Mouse (Mus musculus) heart, adult 2 months (tissue): ENCODE measurements around the gene B3glct.

Experiments
- CTCF ChIP-seq: fragments of 200-600 bp; IDR thresholded peaks from 2 replicates; pipeline ENCODE4 v1.8.1; 2022; ENCODE audit warnings: antibody characterized with exemption, mild to moderate bottlenecking, moderate library complexity
- EP300 ChIP-seq: fragments of 200-500 bp; IDR thresholded peaks from 2 replicates; pipeline ENCODE4 v1.6.1; 2011; ENCODE audit warnings: low read depth, low read length, control low read depth; ENCODE audit not compliant: insufficient read depth
- POLR2A ChIP-seq: fragments of 200-500 bp; IDR thresholded peaks from 2 replicates; pipeline ENCODE4 v1.6.1; 2011; ENCODE audit warnings: mild to moderate bottlenecking, low read depth, low read length, control low read depth; ENCODE audit not compliant: insufficient read depth

DNA sequence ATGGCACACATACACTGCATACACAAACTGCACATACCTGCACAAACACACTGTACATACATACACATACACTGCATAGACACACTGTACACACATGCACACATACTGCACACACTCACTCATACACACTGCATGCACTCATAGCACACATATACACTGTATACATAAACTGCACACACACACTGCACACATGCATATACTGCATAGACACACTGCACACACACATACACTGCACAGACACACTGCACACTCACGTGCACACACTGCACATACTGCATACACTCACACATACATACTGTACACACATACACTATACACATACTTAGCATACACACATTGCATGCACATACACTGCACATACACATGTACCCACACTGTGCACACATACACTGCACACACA, 59.2 kb downstream of the B3glct start:
- TF ChIP-seq POLR2A: no peak
- no peak for TF ChIP-seq CTCF
- no peak for TF ChIP-seq EP300
